Mouse (Mus musculus) right cerebral cortex, postnatal 10 days (tissue): ENCODE data around the gene Ccdc3.
"Not testable (repeated sequence)": the region's sequence is repeated elsewhere in the genome, so short reads cannot be mapped to it uniquely, and the experiment has no call there.

Experiments
- DNase-seq, 2 experiments: peaks; one replicate each; pipeline ENCODE4 v3.0.0; 2021; ENCODE audit warnings: low spot score in 2 of 2

Ccdc3 gene

DNA sequence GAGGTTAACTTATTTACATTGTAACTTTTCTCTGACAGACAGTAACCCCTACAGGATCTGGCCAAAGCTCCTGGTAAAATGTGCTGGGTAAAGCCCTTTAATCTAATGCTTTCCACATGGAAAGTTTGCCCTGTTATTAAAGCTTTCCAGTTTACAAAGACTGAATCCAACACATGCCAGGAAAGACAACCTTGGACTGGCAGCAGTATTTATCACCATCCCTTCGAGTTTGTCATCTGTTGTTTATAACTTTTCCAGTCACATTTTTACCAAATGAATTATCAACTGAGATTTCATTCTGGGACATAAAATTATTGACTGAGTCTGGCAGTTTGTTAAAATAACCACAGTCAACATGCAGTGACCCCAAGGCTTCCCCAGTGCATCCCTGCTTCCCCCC is 77.0 kb downstream of the Ccdc3 start:
- DNase-seq: no peak

GRCm38 (mm10) chr2:5215252-5215815 is 77.8 kb downstream of the Ccdc3 start:
- no peak for DNase-seq

DNA sequence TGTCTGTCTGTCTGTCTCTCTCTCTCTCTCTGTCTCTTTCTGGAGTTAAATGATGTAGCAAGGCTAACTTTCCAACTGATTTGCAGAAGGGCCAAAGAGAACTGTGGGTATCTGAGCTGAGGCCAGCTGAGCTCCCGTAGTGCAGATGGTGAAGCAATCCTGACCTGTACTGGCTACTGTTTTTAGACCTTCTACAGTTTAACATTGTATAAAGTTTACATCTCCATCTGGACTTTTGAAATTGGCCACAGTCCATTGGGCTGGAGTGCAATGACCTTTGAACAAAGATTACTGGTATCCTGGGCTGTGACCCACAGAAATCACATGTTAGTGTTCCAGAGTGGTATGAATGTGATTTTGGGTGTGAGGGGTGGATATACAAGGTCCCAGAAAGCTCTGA is 81.6 kb downstream of the Ccdc3 start:
- DNase-seq: no peak

- DNase-seq: no peak
Measured at GRCm38 (mm10) chr2:5219847-5220375, 82.3 kb downstream of the Ccdc3 start.

- DNase-seq: no peak
Measured at GRCm38 (mm10) chr2:5222571-5222970, 85.0 kb downstream of the Ccdc3 start.

DNA sequence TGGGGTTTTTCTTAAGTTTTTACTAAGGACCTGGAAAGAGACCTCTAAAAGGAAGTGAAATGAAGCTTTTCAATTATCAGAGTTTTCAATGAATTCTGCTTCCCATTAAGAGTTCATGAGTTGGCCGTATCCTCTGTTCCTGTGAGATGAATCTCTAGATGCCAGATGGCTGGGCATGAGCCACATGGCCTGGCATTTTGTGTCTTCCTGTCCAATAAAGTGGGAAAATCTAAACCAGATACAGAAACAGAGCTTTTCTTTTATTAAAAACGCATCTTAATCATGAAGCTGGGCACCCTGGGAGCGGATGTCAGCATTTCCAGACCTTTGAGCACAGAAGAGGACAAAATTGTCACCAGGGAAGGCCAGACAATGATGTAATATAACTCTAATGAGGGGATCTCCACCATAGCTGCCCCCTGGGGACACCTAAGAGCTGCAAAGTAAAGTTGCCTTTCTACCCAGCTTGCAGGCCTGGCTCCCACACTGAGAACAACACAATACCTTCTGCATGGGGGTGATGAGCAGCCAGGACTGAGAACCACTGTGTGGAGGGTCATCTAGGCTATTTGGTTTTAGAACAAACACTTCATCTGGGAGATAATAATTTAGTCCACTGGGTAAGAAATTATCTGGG is 99.4 kb downstream of the Ccdc3 start:
- DNase-seq: no peak

DNA sequence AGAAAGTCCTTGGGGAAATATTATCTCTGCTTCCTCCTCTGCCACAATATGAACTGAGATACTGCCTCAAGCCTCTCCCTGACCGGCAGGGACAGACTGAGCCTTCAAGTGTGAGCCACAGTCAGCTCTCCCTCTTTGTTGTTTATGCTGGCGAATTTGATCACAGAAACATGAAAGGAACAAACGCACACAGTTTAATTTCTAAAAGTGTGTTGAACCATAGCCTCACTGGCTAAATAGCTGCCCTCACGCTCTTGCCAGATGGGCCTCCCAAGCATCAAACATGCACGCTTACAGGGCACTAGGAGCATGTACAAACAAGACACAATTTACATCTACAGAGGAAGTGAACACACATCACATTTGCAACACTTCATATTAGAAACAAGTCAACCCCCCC is 100.3 kb downstream of the Ccdc3 start:
- no peak for DNase-seq

DNA sequence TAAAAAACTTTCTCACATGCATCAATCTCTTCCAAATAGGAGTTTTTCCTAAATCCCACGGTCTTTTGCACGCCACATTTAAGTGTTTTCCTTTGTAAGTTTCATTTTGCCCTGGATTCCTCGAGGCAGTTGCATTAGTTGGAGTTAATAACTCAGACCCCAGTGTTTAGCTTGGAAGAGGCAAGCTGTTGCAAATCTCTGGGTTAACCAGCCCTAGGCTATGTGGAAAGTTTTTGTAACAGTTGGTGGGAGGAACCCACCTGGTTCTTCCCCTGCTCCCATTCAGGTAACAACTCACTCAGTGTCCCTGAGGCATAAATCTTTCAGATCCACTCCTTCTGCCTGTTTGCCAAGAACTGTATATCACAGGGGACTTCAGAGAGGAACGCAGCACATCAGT is 101.9 kb downstream of the Ccdc3 start:
- no peak for DNase-seq

GRCm38 (mm10) chr2:5241469-5241897 is 103.9 kb downstream of the Ccdc3 start:
- DNase-seq: peak; percentile 94 to 95

- not testable (repeated sequence) for DNase-seq
Measured at GRCm38 (mm10) chr2:5249199-5249598, 111.6 kb downstream of the Ccdc3 start.

GRCm38 (mm10) chr2:5249969-5250368 is 112.4 kb downstream of the Ccdc3 start:
- peak; percentile 88 to 93 for DNase-seq

- DNase-seq: no peak
Measured at GRCm38 (mm10) chr2:5258250-5258649, 120.7 kb downstream of the Ccdc3 start.

DNA sequence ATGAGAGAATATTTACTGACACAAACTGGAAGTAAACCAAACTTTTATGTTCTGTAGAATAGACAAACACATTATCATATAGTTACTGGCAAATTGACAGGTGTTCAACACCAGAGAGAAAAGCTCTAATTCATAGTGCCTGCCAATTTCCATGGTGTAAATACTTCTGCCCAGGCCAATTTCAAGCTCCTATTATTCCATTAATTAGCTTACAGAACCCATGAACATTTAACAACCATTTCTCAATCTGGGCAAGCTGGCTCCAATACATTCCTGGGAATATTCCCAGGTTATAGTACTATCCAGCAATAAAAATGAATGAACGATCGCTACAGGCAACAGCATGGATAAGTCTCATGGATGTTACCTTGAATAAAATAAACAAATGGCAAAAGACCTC is 124.7 kb downstream of the Ccdc3 start:
- no peak for DNase-seq

DNA sequence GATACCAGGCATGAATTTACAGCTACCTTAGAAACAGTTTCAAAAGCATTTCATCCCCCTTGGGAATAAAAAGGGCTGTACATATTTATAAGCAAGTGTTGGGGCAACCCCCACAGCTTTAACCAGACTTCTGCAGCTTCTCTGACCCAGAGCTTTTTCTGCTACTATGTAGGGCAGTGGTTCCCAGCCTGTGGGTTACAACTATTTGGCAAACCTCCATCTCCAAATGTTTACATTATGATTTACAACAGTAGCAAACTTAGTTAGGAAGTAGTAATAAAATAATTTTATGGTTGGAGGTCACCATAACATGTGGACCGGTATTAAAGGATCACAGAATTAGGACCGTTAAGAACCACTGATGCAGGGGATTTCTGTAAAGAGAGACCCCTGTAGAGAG is 130.4 kb downstream of the Ccdc3 start:
- no peak for DNase-seq
